Mouse (Mus musculus) heart, embryonic 13.5 days (tissue): Measurements from ENCODE around the gene 2010109A12Rik. TPM values are rescaled to one million over a fixed set of nuclear protein-coding genes. Genes with fewer than 3 reads are reported as not detected.

Experiments used
- ATAC-seq: fragments of 200-750 bp; cut with Nextera tagmentation; 2 replicates; pipeline ENCODE4 v1.8.0; 2017; ENCODE audit warnings: moderate TSS enrichment; ENCODE audit not compliant: insufficient number of reproducible peaks, low FRiP score, low TSS enrichment; ENCODE audit errors: extremely low read depth
- H3K27ac ChIP-seq: fragments of 300-500 bp; sonication (generic); replicated peaks from 2 replicates; pipeline ENCODE4 v1.5.1; 2015; ENCODE audit warnings: moderate library complexity, mild to moderate bottlenecking, inconsistent platforms
- H3K27me3 ChIP-seq: fragments of 300-500 bp; sonication (generic); replicated peaks from 2 replicates; pipeline ENCODE4 v1.6.1; 2015; ENCODE audit warnings: mild to moderate bottlenecking, inconsistent platforms
- H3K36me3 ChIP-seq: fragments of 300-500 bp; sonication (generic); 2 replicates; pipeline ENCODE4 v1.6.1; 2015; ENCODE audit warnings: mild to moderate bottlenecking, inconsistent platforms
- H3K4me1 ChIP-seq: fragments of 300-500 bp; sonication (generic); 2 replicates; pipeline ENCODE4 v1.6.1; 2015; ENCODE audit warnings: inconsistent platforms
- H3K4me2 ChIP-seq: fragments of 300-500 bp; sonication (generic); 2 replicates; pipeline ENCODE4 v1.6.1; 2015; ENCODE audit warnings: inconsistent platforms, mild to moderate bottlenecking, moderate library complexity
- H3K4me3 ChIP-seq: fragments of 300-500 bp; sonication (generic); 2 replicates; pipeline ENCODE4 v1.5.1; 2015; ENCODE audit warnings: moderate library complexity, mild to moderate bottlenecking, inconsistent platforms
- H3K9ac ChIP-seq: fragments of 300-500 bp; sonication (generic); 2 replicates; pipeline ENCODE4 v1.6.1; 2015; ENCODE audit warnings: inconsistent platforms, mild to moderate bottlenecking, moderate library complexity
- H3K9me3 ChIP-seq: fragments of 300-500 bp; sonication (generic); 2 replicates; pipeline ENCODE4 v1.6.1; 2016; ENCODE audit warnings: inconsistent platforms
- whole genome bisulfite sequencing: fragments of 180-500 bp; shearing (Covaris S2); methylation state at CpG from one replicate; pipeline ENCODE4 v1.1.7; 2015; ENCODE audit warnings: mixed read lengths; 5-methylcytosine and 5-hydroxymethylcytosine counted together
- polyA plus RNA-seq: library from polyadenylated mRNA; unstranded; fragments of >200 nt; fragmentation: Nextera tagmentation; extraction: Ambion mirVana; gene quantifications from 2 replicates; pipeline ENCODE4 v1.2.1, GENCODE M21; 2015

The 2010109A12Rik gene
- polyA plus RNA-seq, 1 experiment from 2014 or later, result 2.0 TPM

DNA sequence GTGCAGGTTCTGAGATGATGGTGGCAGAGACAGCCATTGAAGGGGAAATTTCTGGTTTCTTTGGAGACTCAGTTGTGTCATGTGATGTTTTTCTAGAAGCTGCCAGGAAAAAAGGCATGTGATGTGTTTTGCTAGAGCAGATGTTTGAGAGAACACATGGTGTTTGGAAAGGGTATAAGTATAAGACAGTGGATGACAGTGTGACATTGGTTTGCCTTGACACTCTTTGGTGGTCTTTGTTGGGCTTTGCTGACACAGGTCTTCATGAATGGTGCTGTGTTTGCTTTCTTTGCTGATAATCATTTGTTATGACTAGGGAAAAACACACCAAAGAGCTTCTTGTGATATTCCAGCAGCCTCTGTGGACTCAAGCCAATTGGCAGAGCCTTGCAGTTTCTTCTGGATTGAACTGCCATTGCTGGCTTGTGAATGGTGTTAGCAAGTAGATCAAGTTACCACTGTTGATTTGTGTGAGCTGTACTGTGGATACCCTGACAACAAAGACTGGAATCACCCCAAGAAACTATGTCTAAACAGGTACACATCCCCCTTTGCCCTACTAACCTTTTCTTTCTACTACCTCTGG, 50.6 kb downstream of the 2010109A12Rik start:
- ATAC-seq, result no peak
- no peak overlapping the region for H3K27ac ChIP-seq

GRCm38 (mm10) chr5:93259349-93259748, 53.0 kb downstream of the 2010109A12Rik start:
- Histone ChIP-seq H3K36me3 (no peaks in the 10 kb centered on the region), H3K4me1 (peaks cover 17% of the 10 kb centered on the region), H3K9ac (no peak overlapping the region), H3K4me2 (no peak overlapping the region), H3K27me3 (no peaks in the 10 kb centered on the region), H3K27ac (no peak overlapping the region), H3K4me3 (no peak overlapping the region), H3K9me3 (no peaks in the 10 kb centered on the region)
- no peak for ATAC-seq

More for the DNA sequence above, 50.6 kb downstream of the 2010109A12Rik start:
- H3K4me2 ChIP-seq, result no peak overlapping the region
- no peaks in the 10 kb centered on the region for H3K9me3 ChIP-seq
- H3K4me3 ChIP-seq, result no peak overlapping the region
- H3K9ac ChIP-seq, result no peak overlapping the region
- H3K4me1 ChIP-seq, result no peaks in the 10 kb centered on the region
- H3K36me3 ChIP-seq, result no peaks in the 10 kb centered on the region
- H3K27me3 ChIP-seq, result no peaks in the 10 kb centered on the region

DNA sequence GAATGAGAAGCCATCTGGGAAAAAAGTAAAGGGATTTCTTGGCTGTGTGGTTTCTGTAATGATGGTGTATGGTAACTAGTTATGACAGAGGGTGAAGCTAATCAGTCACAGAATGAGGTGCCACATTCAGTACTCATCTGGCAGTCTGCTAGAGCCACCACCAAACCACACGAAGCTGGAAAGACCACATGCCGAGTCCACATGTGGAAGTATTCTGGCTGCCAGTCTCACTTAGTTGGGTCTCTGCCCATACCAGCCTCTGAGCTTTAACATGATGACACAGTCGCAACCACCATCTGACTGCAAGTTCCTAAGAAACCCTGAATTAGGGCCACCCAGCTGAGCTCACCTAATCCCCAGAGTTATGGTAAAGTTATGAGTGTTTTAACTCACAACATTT, 54.7 kb downstream of the 2010109A12Rik start:
- ATAC-seq, result no peak
- H3K4me2 ChIP-seq, result no peak overlapping the region

GRCm38 (mm10) chr5:93262751-93263150, 56.4 kb downstream of the 2010109A12Rik start:
- Histone ChIP-seq H3K27me3 (no peaks in the 10 kb centered on the region), H3K27ac (no peak overlapping the region), H3K9me3 (no peaks in the 10 kb centered on the region), H3K36me3 (no peaks in the 10 kb centered on the region), H3K4me1 (peaks cover 31% of the 10 kb centered on the region), H3K4me3 (no peak overlapping the region), H3K9ac (no peak overlapping the region), H3K4me2 (no peak overlapping the region)
- ATAC-seq, result no peak
- WGBS, result 59% methylated on average over 2 of the region's 2 CpGs

More for the DNA sequence above, 54.7 kb downstream of the 2010109A12Rik start:
- no peaks in the 10 kb centered on the region for H3K36me3 ChIP-seq
- H3K9me3 ChIP-seq, result no peaks in the 10 kb centered on the region
- H3K4me3 ChIP-seq, result no peak overlapping the region
- H3K27ac ChIP-seq, result no peak overlapping the region
- 67% methylated on average over 3 of the region's 3 CpGs for WGBS
- H3K4me1 ChIP-seq, result peaks cover 25% of the 10 kb centered on the region
- no peaks in the 10 kb centered on the region for H3K27me3 ChIP-seq
- no peak overlapping the region for H3K9ac ChIP-seq

Other genes starting within 250 kb of the 2010109A12Rik start
- gene Sowahb, start 161.5 kb upstream of the 2010109A12Rik start, polyA plus RNA-seq, result 0.08 TPM in 1 of 2 replicates, not detected in the other
- gene Sept11, start 113.1 kb upstream of the 2010109A12Rik start, polyA plus RNA-seq, result 82.0 and 82.4 TPM in 2 replicates
- 83.2 and 88.6 TPM in 2 replicates for gene Ccni, start within 50 bp of the 2010109A12Rik start, polyA plus RNA-seq
- gene Ccng2, start 60.7 kb downstream of the 2010109A12Rik start, polyA plus RNA-seq, result 35.3 and 42.1 TPM in 2 replicates